In the genomic region with DNA sequence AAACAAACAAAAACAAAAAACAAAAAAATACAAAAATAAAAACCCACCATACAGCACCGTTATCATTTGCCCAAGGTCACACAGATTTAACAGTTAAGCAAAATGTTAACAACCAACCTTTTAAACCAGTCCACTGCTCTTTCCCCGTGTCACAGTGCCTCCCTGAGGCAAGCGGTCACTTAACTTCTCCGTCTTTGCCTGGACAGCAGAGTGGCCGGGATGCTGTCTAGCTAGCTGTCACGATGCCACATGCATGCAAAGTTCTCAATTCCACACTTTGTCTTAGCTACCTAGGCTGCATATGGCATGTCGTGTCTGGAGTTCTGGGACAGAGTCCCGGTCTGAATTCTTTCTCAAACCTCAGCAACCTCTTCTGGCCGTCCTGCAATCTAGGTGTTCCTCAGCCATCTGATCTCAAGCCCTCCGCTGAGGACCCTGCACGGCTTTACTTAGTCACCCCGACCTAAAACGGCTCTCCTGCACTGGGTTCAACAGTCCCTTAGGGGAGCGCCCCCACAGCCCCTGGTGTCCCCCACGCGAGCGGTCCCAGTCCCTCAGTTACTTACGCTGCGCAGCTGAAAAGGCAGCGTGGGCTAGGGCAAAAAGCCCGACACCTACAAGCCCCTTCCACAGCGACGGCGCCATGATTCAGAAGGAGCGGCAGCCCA, we compare ENCODE assay signal across 9 mouse cellular contexts. TPM values are rescaled to one million over a fixed set of nuclear protein-coding genes. Genes with fewer than 3 reads are reported as not detected.
DNase-seq lines count a peak whose midpoint lies in the region; ATAC-seq and TF ChIP-seq lines count a peak whose summit lies in the region.
"Had no signal": no experiment of that assay in that cellular context is flagged by ENCODE, and none has a peak within 500 bp of the region (broad histone marks: within the 10 kb centered on the region; RNA-seq: fewer than 3 reads in every experiment).

No protein-coding gene starts in this region.

- peak overlapping the region; percentile 54 for H3K4me3 ChIP-seq in heart, adult 2 months
- peak overlapping the region; percentile 66 for H3K4me3 ChIP-seq in forebrain, embryonic 12.5 days (replicated peaks)
- peak overlapping the region; percentile 89 for H3K4me3 ChIP-seq in kidney, adult 2 months (ENCODE audit: insufficient read depth, low read depth, low read length)
- peak overlapping the region; percentile 75 for H3K4me3 ChIP-seq in lung, embryonic 15.5 days
- peak overlapping the region; percentile 83 for H3K4me3 ChIP-seq in olfactory bulb, adult 2 months (ENCODE audit: insufficient read depth, low read depth, low read length)

- intact Hi-C loops in heart, adult 2 months (cut with DNase I), result no loop called here
- intact Hi-C loops in left cerebral cortex, postnatal 36 days (cut with DNase I), result loop anchor here (10.0 kb wide), 1 partner anchor 143 kb away; a partner anchor contains a TSS

- H3K79me2 ChIP-seq in heart, adult 2 months (replicated peaks; ENCODE audit: control insufficient read depth, insufficient read depth, low read length), result peaks cover 1% of the 10 kb centered on the region; the same call in 1 of the 2 replicates

- no peak for TF ChIP-seq POLR2A in heart, adult 2 months (IDR thresholded peaks at IDR 0.05; ENCODE audit: insufficient read depth, low read depth, low read length)
- TF ChIP-seq POLR2A in kidney, adult 2 months (IDR thresholded peaks at IDR 0.05; ENCODE audit: low read depth, low read length), result no peak
- TF ChIP-seq POLR2A in olfactory bulb, adult 2 months (IDR thresholded peaks at IDR 0.05; ENCODE audit: insufficient read depth, low read depth, low read length), result no peak

- DNase-seq in heart, adult 2 months, result no peak
- no peak for DNase-seq in heart, adult 11 months
- DNase-seq in kidney, adult 2 months, result peak; percentile 39
- DNase-seq in left cerebral cortex, postnatal 36 days (ENCODE audit: low spot score in 2 of 2), result no peak

- no peak for TF ChIP-seq EP300 in heart, adult 2 months (IDR thresholded peaks at IDR 0.05; ENCODE audit: insufficient read depth, low read depth, low read length)

- no peaks in the 10 kb centered on the region for H3K27me3 ChIP-seq in heart, adult 2 months (ENCODE audit: control insufficient read depth, insufficient read depth, low read length)
- no peaks in the 10 kb centered on the region for H3K27me3 ChIP-seq in forebrain, embryonic 12.5 days
- H3K27me3 ChIP-seq in kidney, adult 2 months (replicated peaks; ENCODE audit: control insufficient read depth, insufficient read depth, low read length), result no peaks in the 10 kb centered on the region
- no peaks in the 10 kb centered on the region for H3K27me3 ChIP-seq in lung, embryonic 15.5 days

- peak overlapping the region; percentile 79 for H3K9ac ChIP-seq in heart, adult 2 months (ENCODE audit: low read depth, low read length)
- H3K9ac ChIP-seq in forebrain, embryonic 12.5 days, result peak overlapping the region; percentile 80
- peak overlapping the region; percentile 78 for H3K9ac ChIP-seq in lung, embryonic 15.5 days

- H3K36me3 ChIP-seq in heart, adult 2 months (ENCODE audit: control insufficient read depth, insufficient read depth, low read length), result no peaks in the 10 kb centered on the region
- H3K36me3 ChIP-seq in forebrain, embryonic 12.5 days (replicated peaks), result no peaks in the 10 kb centered on the region
- H3K36me3 ChIP-seq in kidney, adult 2 months (ENCODE audit: control insufficient read depth, insufficient read depth, low read length), result no peaks in the 10 kb centered on the region
- no peaks in the 10 kb centered on the region for H3K36me3 ChIP-seq in lung, embryonic 15.5 days

- H3K4me1 ChIP-seq in heart, adult 2 months (ENCODE audit: control insufficient read depth, insufficient read depth, low read length), result no peaks in the 10 kb centered on the region
- H3K4me1 ChIP-seq in forebrain, embryonic 12.5 days, result peaks cover 10% of the 10 kb centered on the region; the same call in 1 of the 2 replicates
- 0 out of 2 replicates have a peak, but pooled peaks cover 2% of the 10 kb centered on the region for H3K4me1 ChIP-seq in kidney, adult 2 months (ENCODE audit: control insufficient read depth, insufficient read depth, low read length)
- 0 out of 2 replicates have a peak, but pooled peaks cover 4% of the 10 kb centered on the region for H3K4me1 ChIP-seq in lung, embryonic 15.5 days
- no peaks in the 10 kb centered on the region for H3K4me1 ChIP-seq in olfactory bulb, adult 2 months (ENCODE audit: control insufficient read depth, insufficient read depth, low read length)

- peak; percentile 33 for TF ChIP-seq CTCF in heart, adult 2 months (IDR thresholded peaks at IDR 0.05)
- peak; percentile 41; the same call in 1 of the 2 replicates for TF ChIP-seq CTCF in kidney, adult 2 months (conservative IDR thresholded peaks at IDR 0.05; ENCODE audit: insufficient read depth, insufficient read length, low read depth, low read length)
- TF ChIP-seq CTCF in olfactory bulb, adult 2 months (IDR thresholded peaks at IDR 0.05; ENCODE audit: insufficient read depth, low read depth, low read length), result no peak

- ATAC-seq in activated CD4-positive, CD25-positive, alpha-beta regulatory T cell, adult 4 months, result peak; percentile 21
- ATAC-seq in forebrain, embryonic 12.5 days (ENCODE audit: low FRiP score), result peak; percentile 79
- ATAC-seq in lung, embryonic 15.5 days (ENCODE audit: borderline replicate concordance, extremely low read depth, low FRiP score, low TSS enrichment), result peak; percentile 53; the same call in 1 of the 2 replicates

- H3K27ac ChIP-seq in heart, adult 2 months, result peak overlapping the region; percentile 72
- H3K27ac ChIP-seq in forebrain, embryonic 12.5 days, result peak overlapping the region; percentile 80
- peak overlapping the region; percentile 28; the same call in 1 of the 2 replicates for H3K27ac ChIP-seq in kidney, adult 2 months (ENCODE audit: insufficient read depth, low read depth, low read length)
- H3K27ac ChIP-seq in lung, embryonic 15.5 days, result peak overlapping the region; percentile 59
- H3K27ac ChIP-seq in olfactory bulb, adult 2 months (ENCODE audit: insufficient read depth, low read depth, low read length), result 0 out of 2 replicates have a peak overlapping the region, but pooled peaks have one; percentile 29

- H3K9me3 ChIP-seq in forebrain, embryonic 12.5 days, result no peaks in the 10 kb centered on the region
- H3K9me3 ChIP-seq in lung, embryonic 15.5 days, result no peaks in the 10 kb centered on the region

- peak overlapping the region; percentile 56 for H3K4me2 ChIP-seq in forebrain, embryonic 12.5 days
- H3K4me2 ChIP-seq in lung, embryonic 15.5 days, result peak overlapping the region; percentile 51

- 11% methylated on average over 25 of the region's 25 CpGs for WGBS in heart, adult 2 months
- 23% methylated on average over 25 of the region's 25 CpGs for WGBS in forebrain, embryonic 12.5 days
- under 1% methylated on average over 25 of the region's 25 CpGs for WGBS in kidney, adult 2 months
- 13% methylated on average over 25 of the region's 25 CpGs for WGBS in lung, embryonic 15.5 days
- WGBS in olfactory bulb, adult 2 months, result 14% methylated on average over 25 of the region's 25 CpGs

RNA-seq across cellular contexts. Expression of a gene that starts 0.5 kb away (rescaled TPM):
- 10 to 100 TPM; 28.4 to 32.6 TPM for total RNA-seq in heart, adult 2 months (2021)
- polyA plus RNA-seq in heart, adult 2 months (2012; rRNA removed), result 12.1 and 26.4 TPM in 2 replicates
- polyA plus RNA-seq in activated CD4-positive, CD25-positive, alpha-beta regulatory T cell, adult 4 months (2017; shearing (Covaris generic)), result 1 to 10 TPM; 6.7 to 7.6 TPM
- polyA plus RNA-seq in forebrain, embryonic 12.5 days (2016; fragmentation: Nextera tagmentation; extraction: Ambion mirVana), result 53.2 and 56.7 TPM in 2 replicates
- polyA plus RNA-seq in kidney, adult 2 months (2012; rRNA removed), result 11.0 and 12.8 TPM in 2 replicates
- polyA plus RNA-seq in lung, embryonic 15.5 days (2015; fragmentation: Nextera tagmentation; extraction: Ambion mirVana), result 25.1 and 26.8 TPM in 2 replicates
- polyA plus RNA-seq in olfactory bulb, adult 2 months (2012; ENCODE audit: insufficient read depth, insufficient read length, low replicate concordance, missing spikeins), result not detected in 2 replicates
- 10 to 100 TPM; 26.0 to 26.8 TPM for total RNA-seq in left cerebral cortex, postnatal 36 days (2021)

RNA-seq across cellular contexts. Expression of a gene that starts 12.2 kb away (rescaled TPM):
- 10 to 100 TPM; 22.2 to 22.4 TPM for total RNA-seq in heart, adult 2 months (2021)
- 12.6 and 15.8 TPM in 2 replicates for polyA plus RNA-seq in heart, adult 2 months (2012; rRNA removed)
- polyA plus RNA-seq in activated CD4-positive, CD25-positive, alpha-beta regulatory T cell, adult 4 months (2017; shearing (Covaris generic)), result 1 to 10 TPM; 8.3 to 8.9 TPM
- polyA plus RNA-seq in forebrain, embryonic 12.5 days (2016; fragmentation: Nextera tagmentation; extraction: Ambion mirVana), result 26.7 and 28.4 TPM in 2 replicates
- 22.8 and 25.5 TPM in 2 replicates for polyA plus RNA-seq in kidney, adult 2 months (2012; rRNA removed)
- 10.4 and 11.8 TPM in 2 replicates for polyA plus RNA-seq in lung, embryonic 15.5 days (2015; fragmentation: Nextera tagmentation; extraction: Ambion mirVana)
- polyA plus RNA-seq in olfactory bulb, adult 2 months (2012; ENCODE audit: insufficient read depth, insufficient read length, low replicate concordance, missing spikeins), result 368 TPM in 1 of 2 replicates, not detected in the other
- 100 to 1,000 TPM in 1 of 2 experiments, 10 to 100 TPM in 1; 97.3 to 103 TPM for total RNA-seq in left cerebral cortex, postnatal 36 days (2021)

RNA-seq across cellular contexts. Expression of a gene that starts 47.9 kb away (rescaled TPM):
- total RNA-seq in heart, adult 2 months (2021), result not detected
- polyA plus RNA-seq in heart, adult 2 months (2012; rRNA removed), result not detected in 2 replicates
- not detected for polyA plus RNA-seq in activated CD4-positive, CD25-positive, alpha-beta regulatory T cell, adult 4 months (2017; shearing (Covaris generic))
- 0.18 and 0.19 TPM in 2 replicates for polyA plus RNA-seq in forebrain, embryonic 12.5 days (2016; fragmentation: Nextera tagmentation; extraction: Ambion mirVana)
- not detected in 2 replicates for polyA plus RNA-seq in kidney, adult 2 months (2012; rRNA removed)
- 0.14 TPM in 1 of 2 replicates, not detected in the other for polyA plus RNA-seq in lung, embryonic 15.5 days (2015; fragmentation: Nextera tagmentation; extraction: Ambion mirVana)
- not detected in 2 replicates for polyA plus RNA-seq in olfactory bulb, adult 2 months (2012; ENCODE audit: insufficient read depth, insufficient read length, low replicate concordance, missing spikeins)
- not detected for total RNA-seq in left cerebral cortex, postnatal 36 days (2021)
- total RNA-seq: left cerebral cortex, postnatal 14 days had no signal

Comparison
In these comparisons a context has a peak if more than half of its experiments do, and no peak if none do; other contexts are left out.
1. H3K27ac ChIP-seq: peak in every context shown above with its lines; median percentile 80 in forebrain, embryonic 12.5 days; 72 in heart, adult 2 months; 59 in lung, embryonic 15.5 days; 29 in olfactory bulb, adult 2 months; 28 in kidney, adult 2 months.
2. ATAC-seq: peak in every context shown above with its lines; median percentile 79 in forebrain, embryonic 12.5 days; 53 in lung, embryonic 15.5 days; 21 in activated CD4-positive, CD25-positive, alpha-beta regulatory T cell, adult 4 months.